Mouse (Mus musculus) ES-E14 (cell line): ENCODE results near the gene Chmp1a. TPM values are rescaled to one million over a fixed set of nuclear protein-coding genes. Genes with fewer than 3 reads are reported as not detected.

ENCODE experiments used
- DNase-seq: peaks from one replicate; pipeline ENCODE4 v3.0.0-alpha.2; 2013; ENCODE audit warnings: low read depth, low spot score
- H3K27ac ChIP-seq: 2 replicates; pipeline ENCODE4 v1.5.1; 2012; ENCODE audit warnings: low read depth, mild to moderate bottlenecking, low read length, moderate library complexity, mixed read lengths; ENCODE audit not compliant: poor library complexity, insufficient read depth, severe bottlenecking
- H3K36me3 ChIP-seq: 2 replicates; pipeline ENCODE4 v1.6.1; 2012; ENCODE audit warnings: mild to moderate bottlenecking, low read length, moderate library complexity, mixed read lengths; ENCODE audit not compliant: control insufficient read depth, poor library complexity, insufficient read depth, severe bottlenecking
- H3K4me1 ChIP-seq, 2 experiments: fragments of 150-350 bp in 1 of 2; sonication (generic) in 1 of 2; 2 replicates each; pipeline ENCODE4 v1.6.1; 2012; ENCODE audit warnings: low read length in 2 of 2, mild to moderate bottlenecking in 1 of 2, mixed read lengths in 1 of 2; ENCODE audit not compliant: control insufficient read depth in 2 of 2, insufficient read depth in 2 of 2, poor library complexity in 1 of 2
- H3K4me3 ChIP-seq, 2 experiments: fragments of 150-350 bp in 1 of 2; sonication (generic) in 1 of 2; 2 replicates each; pipeline ENCODE4 v1.5.1; 2012; ENCODE audit warnings: low read length in 2 of 2, low read depth in 1 of 2, mild to moderate bottlenecking in 1 of 2, mixed read lengths in 1 of 2; ENCODE audit not compliant: insufficient read depth in 1 of 2, poor library complexity in 1 of 2, severe bottlenecking in 1 of 2
- H3K9ac ChIP-seq: 2 replicates; pipeline ENCODE4 v1.6.1; 2012; ENCODE audit warnings: low read depth, mild to moderate bottlenecking, low read length, mixed read lengths; ENCODE audit not compliant: poor library complexity, insufficient read depth, severe bottlenecking
- H3K9me3 ChIP-seq: fragments of 150-350 bp; sonication (generic); 2 replicates; pipeline ENCODE4 v1.6.1; 2012; ENCODE audit warnings: low read depth, mild to moderate bottlenecking, low read length; ENCODE audit not compliant: control insufficient read depth, insufficient read depth
- CHD2 ChIP-seq: IDR thresholded peaks from 2 replicates; pipeline ENCODE4 v1.6.1; 2014; ENCODE audit warnings: mild to moderate bottlenecking, low read depth, low read length, inconsistent platforms
- HCFC1 ChIP-seq: IDR thresholded peaks from 2 replicates; pipeline ENCODE4 v1.6.1; 2012; ENCODE audit warnings: low read length, inconsistent platforms, borderline replicate concordance; ENCODE audit not compliant: insufficient read depth
- MAFK ChIP-seq: IDR thresholded peaks from 2 replicates; pipeline ENCODE4 v1.6.1; 2014; ENCODE audit warnings: mild to moderate bottlenecking, low read depth, low read length, inconsistent platforms; ENCODE audit not compliant: insufficient read depth
- ZC3H11A ChIP-seq: IDR thresholded peaks from 2 replicates; pipeline ENCODE4 v1.6.1; 2012; ENCODE audit warnings: low read depth, mild to moderate bottlenecking, inconsistent platforms, low read length, borderline replicate concordance
- ZNF384 ChIP-seq: IDR thresholded peaks from 2 replicates; pipeline ENCODE4 v1.6.1; 2012; ENCODE audit warnings: low read depth, low read length, inconsistent platforms
- in situ Hi-C, 2 experiments: fragments of 600-800 bp; cut with MboI; formaldehyde crosslinking; loops; one replicate each; pipeline ENCODE4 v1.15.1; 2025; ENCODE audit warnings: low sequenced_read_pairs in 2 of 2, inconsistent platforms in 1 of 2; ENCODE audit not compliant: unreplicated experiment in 2 of 2
- total RNA-seq: library from RNA; depleted of rRNA; stranded (reverse); fragments of 300-350 nt; gene quantifications from 2 replicates; pipeline ENCODE4 v1.2.3, GENCODE M21; 2012

Gene Chmp1a
- total RNA-seq, 1 experiment, result 86.0 TPM

GRCm38 (mm10) chr8:123248596-123248995, 36.0 kb upstream of the Chmp1a start:
- peaks cover 0 to 2% of the 10 kb centered on the region in 2 experiments; a peak in 1 of 4 replicates for H3K4me1 ChIP-seq
- no peak overlapping the region for H3K27ac ChIP-seq
- no peaks in the 10 kb centered on the region for H3K36me3 ChIP-seq
- H3K9ac ChIP-seq, result no peak overlapping the region
- DNase-seq, result no peak
- H3K9me3 ChIP-seq, result no peaks in the 10 kb centered on the region
- in situ Hi-C loops, result no loop called here
- no peak overlapping the region for H3K4me3 ChIP-seq
- TF ChIP-seq ZC3H11A (no peak), ZNF384 (no peak), HCFC1 (no peak), CHD2 (no peak), MAFK (no peak)

- TF ChIP-seq ZC3H11A (no peak), HCFC1 (no peak), MAFK (no peak), ZNF384 (no peak), CHD2 (no peak)
- Histone ChIP-seq H3K36me3 (no peaks in the 10 kb centered on the region), H3K27ac (no peak overlapping the region), H3K9ac (no peak overlapping the region), H3K4me1 (peaks cover 0 to 2% of the 10 kb centered on the region in 2 experiments; a peak in 1 of 4 replicates), H3K4me3 (no peak overlapping the region), H3K9me3 (no peaks in the 10 kb centered on the region)
- DNase-seq, result no peak
- in situ Hi-C loops, result no loop called here
Observed at GRCm38 (mm10) chr8:123247748-123248147, 35.2 kb upstream of the Chmp1a start.

- no peak for TF ChIP-seq MAFK
- TF ChIP-seq ZC3H11A, result no peak
- TF ChIP-seq ZNF384, result no peak
- TF ChIP-seq CHD2, result no peak
- TF ChIP-seq HCFC1, result no peak
- H3K4me1 ChIP-seq, result peaks cover 0 to 2% of the 10 kb centered on the region in 2 experiments; a peak in 1 of 4 replicates
- H3K9me3 ChIP-seq, result no peaks in the 10 kb centered on the region
- peaks cover 2% of the 10 kb centered on the region; the same call in 1 of the 2 replicates for H3K36me3 ChIP-seq
- no peak overlapping the region for H3K4me3 ChIP-seq
- no peak for DNase-seq
- no peak overlapping the region for H3K9ac ChIP-seq
- in situ Hi-C loops, result no loop called here
- no peak overlapping the region for H3K27ac ChIP-seq
Observed at GRCm38 (mm10) chr8:123245543-123245942, 33.0 kb upstream of the Chmp1a start.

- peaks cover 2% of the 10 kb centered on the region; the same call in 1 of the 2 replicates for H3K36me3 ChIP-seq
- TF ChIP-seq ZNF384 (no peak), ZC3H11A (no peak), CHD2 (no peak), HCFC1 (no peak), MAFK (no peak)
Observed at GRCm38 (mm10) chr8:123244382-123244781, 31.8 kb upstream of the Chmp1a start.

GRCm38 (mm10) chr8:123243053-123243452, 30.5 kb upstream of the Chmp1a start:
- H3K9me3 ChIP-seq, result no peaks in the 10 kb centered on the region
- H3K9ac ChIP-seq, result no peak overlapping the region
- peaks cover 2% of the 10 kb centered on the region; the same call in 1 of the 2 replicates for H3K36me3 ChIP-seq
- no peak overlapping the region for H3K27ac ChIP-seq
- no peak overlapping the region for H3K4me3 ChIP-seq
- in situ Hi-C loops, result no loop called here
- TF ChIP-seq CHD2 (no peak), ZNF384 (no peak), ZC3H11A (no peak), HCFC1 (no peak), MAFK (no peak)
- H3K4me1 ChIP-seq, result peaks cover 0 to 2% of the 10 kb centered on the region in 2 experiments; a peak in 1 of 4 replicates
- no peak for DNase-seq

More at GRCm38 (mm10) chr8:123244382-123244781, 31.8 kb upstream of the Chmp1a start:
- no peak overlapping the region for H3K4me3 ChIP-seq
- in situ Hi-C loops, result no loop called here
- H3K27ac ChIP-seq, result no peak overlapping the region
- no peak overlapping the region for H3K9ac ChIP-seq
- no peaks in the 10 kb centered on the region for H3K9me3 ChIP-seq
- no peak for DNase-seq
- peaks cover 0 to 2% of the 10 kb centered on the region in 2 experiments; a peak in 1 of 4 replicates for H3K4me1 ChIP-seq
